ENCODE assay signal across 8 mouse cellular contexts in the genomic region with DNA sequence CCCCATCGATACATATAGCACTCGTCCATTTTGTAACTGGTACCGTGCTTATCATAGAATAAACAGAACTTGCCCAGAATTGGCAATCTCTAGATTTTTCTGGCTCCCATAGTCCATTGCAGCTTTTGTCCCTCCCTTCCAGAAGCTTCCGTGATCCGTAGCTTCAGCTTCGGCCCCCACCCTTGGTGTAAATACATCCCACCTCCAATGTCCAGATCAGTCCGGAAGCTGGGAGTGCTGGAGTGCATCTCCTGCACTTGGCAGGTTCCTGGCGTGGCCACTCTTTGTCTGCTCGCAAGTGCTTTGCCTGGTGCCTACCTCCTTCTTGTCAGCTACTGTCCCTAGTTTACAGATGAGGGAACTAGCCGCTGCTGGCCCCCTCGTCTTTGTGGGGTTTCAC. TPM values are rescaled to one million over a fixed set of nuclear protein-coding genes. Genes with fewer than 3 reads are reported as not detected.
DNase-seq lines count a peak whose midpoint lies in the region; ATAC-seq lines count a peak whose summit lies in the region.

No protein-coding gene starts in this region.

- peak overlapping the region; percentile 81 for H3K27ac ChIP-seq in forebrain, embryonic 15.5 days (replicated peaks)
- peak overlapping the region; percentile 76 for H3K27ac ChIP-seq in intestine, embryonic 15.5 days
- peak overlapping the region; percentile 71 for H3K27ac ChIP-seq in midbrain, embryonic 13.5 days

- ATAC-seq in forebrain, embryonic 15.5 days (replicated peaks) = no peak
- 0 out of 2 replicates have a peak, but pooled peaks have one; percentile 9 for ATAC-seq in intestine, embryonic 15.5 days
- no peak for ATAC-seq in midbrain, embryonic 13.5 days

- H3K27me3 ChIP-seq in forebrain, embryonic 15.5 days = no peaks in the 10 kb centered on the region
- H3K27me3 ChIP-seq in intestine, embryonic 15.5 days (replicated peaks) = no peaks in the 10 kb centered on the region
- H3K27me3 ChIP-seq in midbrain, embryonic 13.5 days = no peaks in the 10 kb centered on the region

- H3K4me3 ChIP-seq in forebrain, embryonic 15.5 days = no peak overlapping the region
- no peak overlapping the region for H3K4me3 ChIP-seq in intestine, embryonic 15.5 days (replicated peaks)
- no peak overlapping the region for H3K4me3 ChIP-seq in midbrain, embryonic 13.5 days (replicated peaks)

- H3K4me2 ChIP-seq in forebrain, embryonic 15.5 days (replicated peaks) = peak overlapping the region; percentile 21
- H3K4me2 ChIP-seq in intestine, embryonic 15.5 days (replicated peaks) = peak overlapping the region; percentile 32
- H3K4me2 ChIP-seq in midbrain, embryonic 13.5 days (replicated peaks) = 0 out of 2 replicates have a peak overlapping the region, but pooled peaks have one; percentile 6

- H3K4me1 ChIP-seq in forebrain, embryonic 15.5 days = peaks cover 28% of the 10 kb centered on the region
- peaks cover 46% of the 10 kb centered on the region for H3K4me1 ChIP-seq in intestine, embryonic 15.5 days (replicated peaks)
- H3K4me1 ChIP-seq in midbrain, embryonic 13.5 days (replicated peaks) = peaks cover 38% of the 10 kb centered on the region

- peaks cover 19% of the 10 kb centered on the region for H3K36me3 ChIP-seq in forebrain, embryonic 15.5 days
- H3K36me3 ChIP-seq in intestine, embryonic 15.5 days = 0 out of 2 replicates have a peak, but pooled peaks cover 9% of the 10 kb centered on the region
- peaks cover 36% of the 10 kb centered on the region for H3K36me3 ChIP-seq in midbrain, embryonic 13.5 days

- H3K9ac ChIP-seq in forebrain, embryonic 15.5 days (replicated peaks) = no peak overlapping the region
- H3K9ac ChIP-seq in intestine, embryonic 15.5 days = no peak overlapping the region
- no peak overlapping the region for H3K9ac ChIP-seq in midbrain, embryonic 13.5 days (replicated peaks)

- H3K9me3 ChIP-seq in forebrain, embryonic 15.5 days = no peaks in the 10 kb centered on the region
- H3K9me3 ChIP-seq in intestine, embryonic 15.5 days = no peaks in the 10 kb centered on the region
- no peaks in the 10 kb centered on the region for H3K9me3 ChIP-seq in midbrain, embryonic 13.5 days

- 15% methylated on average over 11 of the region's 11 CpGs for WGBS in forebrain, embryonic 15.5 days
- 33% methylated on average over 11 of the region's 11 CpGs for WGBS in intestine, embryonic 15.5 days
- 35% methylated on average over 11 of the region's 11 CpGs for WGBS in midbrain, embryonic 13.5 days

- DNase-seq in cerebellum, postnatal 14 days = peak; percentile 51 to 53
- no peak for DNase-seq in cerebellum, postnatal 4 days (ENCODE audit: low spot score in 2 of 2)
- no peak for DNase-seq in thymus, postnatal 14 days
- DNase-seq in layer of hippocampus, adult 11-12 months (ENCODE audit: low spot score) = no peak
- no peak for DNase-seq in adrenal gland, adult 8-10 months

RNA-seq across cellular contexts. Expression of gene Fam129b, which starts 32.9 kb away (rescaled TPM):
- 33.5 TPM in 2 replicates for polyA plus RNA-seq in forebrain, embryonic 15.5 days (2015; fragmentation: Nextera tagmentation; extraction: Ambion mirVana)
- polyA plus RNA-seq in intestine, embryonic 15.5 days (2015; fragmentation: Nextera tagmentation; extraction: Ambion mirVana) = 40.4 and 42.2 TPM in 2 replicates
- polyA plus RNA-seq in midbrain, embryonic 13.5 days (2015; fragmentation: Nextera tagmentation; extraction: Ambion mirVana) = 20.9 and 27.5 TPM in 2 replicates
- total RNA-seq in adrenal gland, adult 8-10 months (2022) = 10 to 100 TPM; 18.7 to 35.3 (median 29.3) TPM

RNA-seq across cellular contexts. Expression of gene Rpl12, which starts 52.6 kb away (rescaled TPM):
- polyA plus RNA-seq in forebrain, embryonic 15.5 days (2015; fragmentation: Nextera tagmentation; extraction: Ambion mirVana) = 96.9 and 99.7 TPM in 2 replicates
- polyA plus RNA-seq in intestine, embryonic 15.5 days (2015; fragmentation: Nextera tagmentation; extraction: Ambion mirVana) = 185 and 190 TPM in 2 replicates
- 88.9 and 96.0 TPM in 2 replicates for polyA plus RNA-seq in midbrain, embryonic 13.5 days (2015; fragmentation: Nextera tagmentation; extraction: Ambion mirVana)
- total RNA-seq in adrenal gland, adult 8-10 months (2022) = 100 to 1,000 TPM; 137 to 206 (median 196) TPM

RNA-seq across cellular contexts. Expression of gene Lrsam1, which starts 52.6 kb away (rescaled TPM):
- 16.7 and 17.8 TPM in 2 replicates for polyA plus RNA-seq in forebrain, embryonic 15.5 days (2015; fragmentation: Nextera tagmentation; extraction: Ambion mirVana)
- polyA plus RNA-seq in intestine, embryonic 15.5 days (2015; fragmentation: Nextera tagmentation; extraction: Ambion mirVana) = 7.2 and 7.7 TPM in 2 replicates
- 18.1 and 21.1 TPM in 2 replicates for polyA plus RNA-seq in midbrain, embryonic 13.5 days (2015; fragmentation: Nextera tagmentation; extraction: Ambion mirVana)
- total RNA-seq in adrenal gland, adult 8-10 months (2022) = 10 to 100 TPM; 23.3 to 38.9 (median 28.5) TPM

Comparison
In these comparisons a context has a peak if more than half of its experiments do, and no peak if none do; other contexts are left out.
1. DNase-seq: peak in cerebellum, postnatal 14 days (2 of 2); none in cerebellum, postnatal 4 days (0 of 2), thymus, postnatal 14 days (single experiment), layer of hippocampus, adult 11-12 months (single experiment) and adrenal gland, adult 8-10 months (single experiment).
2. Peak in every context shown above with its lines, with median percentiles within 50 percentile points of each other: H3K27ac ChIP-seq and H3K4me2 ChIP-seq.